Mouse (Mus musculus) heart, postnatal 36 days (tissue): ENCODE measurements at regions not wholly inside any gene's neighbourhood (a gene's known extent, or its start where the extent isn't known, plus 50 kb on each side); places are given as distances from the start of the nearest gene placed in this dataset.
"Not testable (repeated sequence)": the region's sequence is repeated elsewhere in the genome, so short reads cannot be mapped to it uniquely, and the experiment has no call there.

ENCODE experiments used
- DNase-seq, 2 experiments: peaks; one replicate each; pipeline ENCODE4 v3.0.0; 2021 to 2022
- intact Hi-C: fragments of 180-260 bp; cut with DNase I; formaldehyde crosslinking; loops from one replicate; pipeline ENCODE4 v1.15.1; 2025

DNA sequence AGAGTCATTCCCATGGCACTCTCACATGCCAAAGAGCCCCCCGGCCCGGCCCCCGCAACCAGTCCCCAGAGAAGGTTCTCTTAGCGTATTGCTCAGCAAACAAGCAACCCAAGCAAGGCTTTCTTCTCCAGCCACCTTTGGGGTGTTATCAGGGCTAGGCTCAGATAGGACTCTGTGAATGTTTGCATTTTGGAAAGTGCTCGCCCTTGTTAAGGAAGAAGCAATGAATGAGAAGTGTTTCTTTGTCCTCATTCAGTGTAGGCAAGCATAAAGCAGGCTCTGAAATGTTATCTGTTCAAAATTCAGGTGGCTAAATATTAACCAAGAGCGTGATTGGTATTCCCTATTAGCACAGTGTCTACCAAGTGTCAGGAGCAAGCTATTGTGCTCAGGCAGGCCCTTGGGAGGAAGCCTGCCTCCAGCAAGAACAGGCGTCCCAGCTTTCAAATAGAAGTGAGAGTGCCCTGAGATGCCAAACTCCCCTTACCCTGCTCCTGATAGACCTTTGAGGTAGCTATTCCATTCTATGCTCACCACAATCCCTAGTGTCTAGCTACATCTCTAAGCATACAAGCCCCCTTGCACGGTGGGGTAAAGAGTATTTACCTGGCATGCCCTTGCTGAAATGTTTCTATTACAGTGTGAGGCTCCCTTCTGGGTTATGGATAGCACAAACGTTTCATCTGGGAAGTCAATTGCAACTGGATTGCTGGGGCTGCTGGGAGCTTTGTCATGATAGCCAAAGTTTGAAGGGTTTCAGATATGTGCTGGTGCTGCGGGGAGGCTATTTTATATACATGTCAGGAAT lies 191.7 kb downstream of the Fam43a start:
- no peak for DNase-seq
- intact Hi-C loops, result loop anchor here (2.0 to 10.0 kb wide), 3 partner anchors 186 to 274 kb away; partner anchors contain the start of gene Fam43a

- DNase-seq, result peak in 1 of 2 experiments; percentile 34
- intact Hi-C loops, result loop anchor here (2.0 to 10.0 kb wide), 3 partner anchors 78 to 272 kb away; no protein-coding TSS in a partner anchor
Observed at GRCm38 (mm10) chr16:30792738-30793377, 193.3 kb downstream of the Fam43a start.

DNA sequence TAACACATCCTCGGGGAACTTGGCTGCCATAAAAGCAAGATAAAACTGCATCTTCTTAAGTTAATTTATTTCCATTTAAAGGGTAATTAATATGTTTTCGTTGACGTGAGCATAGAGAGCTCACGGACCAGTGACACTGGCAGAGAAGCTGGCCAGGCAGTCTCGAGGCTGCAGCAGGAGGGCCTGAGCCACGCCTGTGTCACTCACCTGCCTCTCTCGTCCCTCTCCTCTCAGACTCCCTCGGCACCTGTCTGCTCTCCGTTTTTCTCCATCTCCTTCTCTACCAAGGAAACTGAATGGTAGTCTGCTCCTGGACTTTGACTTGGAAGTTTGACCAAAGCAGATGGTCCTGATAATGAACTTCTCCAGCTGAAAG lies 193.8 kb downstream of the Fam43a start:
- intact Hi-C loops, result loop anchor here (2.0 to 10.0 kb wide), 3 partner anchors 77 to 271 kb away; no protein-coding TSS in a partner anchor
- DNase-seq, result no peak

DNA sequence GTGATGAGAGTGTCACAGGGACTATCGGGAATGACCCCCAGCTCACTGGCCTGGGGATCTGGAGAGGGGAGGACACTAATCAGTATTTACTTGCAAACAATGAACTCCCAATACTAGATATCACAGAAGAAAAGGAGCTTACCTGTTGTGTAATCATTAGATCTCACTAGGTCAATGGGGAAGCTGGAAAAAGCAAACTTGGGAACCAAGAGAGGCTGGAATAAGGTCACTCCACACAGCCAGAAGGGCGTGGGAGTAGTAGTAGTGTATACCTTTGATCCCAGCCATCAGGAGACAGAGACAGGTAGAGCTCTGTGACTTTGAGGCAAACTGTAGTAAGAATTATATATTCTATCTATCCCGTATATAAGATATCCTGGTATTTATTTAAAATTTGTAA lies 194.3 kb downstream of the Fam43a start:
- DNase-seq, result no peak
- intact Hi-C loops, result loop anchor here (2.0 to 10.0 kb wide), 4 partner anchors 53 to 271 kb away; no protein-coding TSS in a partner anchor

- peak in 1 of 2 experiments; percentile 39 for DNase-seq
- intact Hi-C loops, result loop anchor here (1.0 to 10.0 kb wide), 3 partner anchors 24 to 269 kb away; no protein-coding TSS in a partner anchor
Observed at GRCm38 (mm10) chr16:30795501-30795904, 196.0 kb downstream of the Fam43a start.

DNA sequence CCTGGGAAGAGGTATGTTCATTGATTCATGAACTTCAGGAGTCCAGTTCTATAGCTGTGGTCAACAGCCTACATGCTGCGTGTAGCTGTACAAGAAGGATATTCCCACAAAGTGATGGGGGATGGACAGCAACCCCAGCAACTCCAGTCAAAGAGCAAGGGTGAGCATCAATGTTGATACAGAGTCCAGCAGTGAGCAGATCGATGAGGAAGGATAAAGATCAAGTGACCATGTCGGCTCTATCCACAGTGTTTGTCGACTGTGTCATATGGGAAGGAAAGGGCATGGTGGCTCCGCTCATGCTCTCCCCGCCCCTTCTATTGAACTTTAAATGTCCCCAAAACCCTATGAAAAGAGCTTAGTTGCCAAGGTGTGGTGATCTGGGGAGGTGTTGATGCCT lies 196.6 kb downstream of the Fam43a start:
- DNase-seq, result no peak
- intact Hi-C loops, result loop anchor here (10.0 kb wide), 1 partner anchor 269 kb away; no protein-coding TSS in a partner anchor

GRCm38 (mm10) chr16:30797006-30797405 lies 197.5 kb downstream of the Fam43a start:
- intact Hi-C loops, result loop anchor here (10.0 kb wide), 1 partner anchor 268 kb away; no protein-coding TSS in a partner anchor
- no peak for DNase-seq

DNA sequence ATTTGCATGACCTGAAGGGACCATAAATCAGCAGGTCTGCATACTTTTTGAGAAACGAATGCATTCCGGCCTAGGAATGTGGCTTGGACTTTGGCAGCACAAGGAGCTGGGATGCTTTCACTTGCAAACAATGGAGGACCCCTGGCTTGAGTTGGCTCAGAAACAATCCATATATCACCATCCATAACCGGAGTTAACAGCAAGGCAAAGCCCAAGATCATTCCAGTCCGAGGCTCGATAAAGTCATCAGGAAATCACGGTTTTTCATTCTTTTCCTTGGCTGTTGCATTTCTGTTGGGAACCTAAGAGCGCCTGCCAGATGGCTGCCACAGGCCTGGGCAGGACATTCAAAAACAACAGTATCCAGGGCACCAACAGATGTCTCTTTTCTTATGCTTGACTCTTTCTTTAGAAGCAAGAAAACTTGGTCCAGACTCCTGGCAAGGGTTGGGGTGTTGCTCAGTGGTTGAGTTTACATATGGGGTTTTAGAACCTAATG lies 198.5 kb downstream of the Fam43a start:
- intact Hi-C loops, result loop anchor here (10.0 kb wide), 1 partner anchor 267 kb away; no protein-coding TSS in a partner anchor
- no peak for DNase-seq

GRCm38 (mm10) chr16:30798536-30798935 lies 199.0 kb downstream of the Fam43a start:
- intact Hi-C loops, result loop anchor here (10.0 kb wide), 1 partner anchor 266 kb away; no protein-coding TSS in a partner anchor
- no peak for DNase-seq

DNA sequence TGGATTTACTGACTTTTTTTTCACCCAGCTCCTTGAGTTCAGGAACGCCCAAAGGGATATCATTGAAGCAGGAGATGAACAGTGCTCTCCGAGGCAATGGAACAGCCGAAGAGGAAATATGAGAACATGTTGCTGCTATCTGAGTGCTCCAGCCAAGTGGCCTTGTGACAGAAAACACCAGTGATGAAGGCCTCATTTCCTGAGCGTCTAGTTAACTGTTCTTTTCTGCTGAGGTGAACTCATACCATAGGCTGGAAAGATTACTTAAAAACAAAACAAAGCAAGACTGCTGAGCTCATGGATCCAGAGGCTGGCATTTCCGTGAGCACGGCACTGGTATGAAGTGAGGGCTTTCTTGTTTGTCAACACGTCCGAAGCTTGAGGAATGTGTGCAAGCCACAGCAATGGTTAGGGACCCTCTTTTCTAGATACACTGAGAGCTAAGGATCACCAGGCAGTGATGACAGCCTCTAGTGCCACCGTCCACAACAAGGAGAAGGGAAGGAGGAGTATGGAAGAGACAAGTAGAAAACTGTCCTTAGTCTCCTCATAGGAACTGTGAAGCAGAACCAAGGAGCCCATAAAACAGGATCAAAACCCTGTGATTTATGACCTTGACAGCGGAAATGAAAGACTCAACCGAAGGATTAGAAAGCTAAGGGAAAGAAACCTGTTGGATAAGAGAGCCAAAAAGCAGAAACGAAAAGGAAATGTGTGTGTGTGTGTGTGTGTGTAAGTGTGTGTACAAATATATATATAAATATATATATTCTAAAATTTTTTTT lies 200.4 kb downstream of the Fam43a start:
- intact Hi-C loops, result loop anchor here (10.0 kb wide), 1 partner anchor 265 kb away; no protein-coding TSS in a partner anchor
- no peak for DNase-seq

DNA sequence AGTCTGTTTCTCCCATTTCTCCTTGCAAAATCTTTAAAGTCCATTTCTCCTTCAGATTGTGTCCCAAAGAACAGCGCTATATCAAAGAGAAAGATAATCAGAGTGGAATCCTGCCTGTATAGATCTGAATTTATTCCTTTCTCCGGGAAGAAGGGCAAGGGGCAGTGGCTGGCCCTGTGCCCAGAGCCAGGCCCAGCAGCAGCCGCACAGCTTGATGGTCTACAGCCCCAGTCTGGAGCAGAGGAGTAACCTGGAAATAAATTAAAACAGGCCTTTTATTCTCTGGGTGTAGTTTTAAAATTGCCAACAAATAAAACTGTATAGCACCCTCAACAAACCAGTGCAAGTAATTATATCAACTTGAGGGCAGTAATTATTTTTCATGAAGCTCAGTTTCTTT lies 204.5 kb downstream of the Fam43a start:
- no peak for DNase-seq
- intact Hi-C loops, result no loop called here

DNA sequence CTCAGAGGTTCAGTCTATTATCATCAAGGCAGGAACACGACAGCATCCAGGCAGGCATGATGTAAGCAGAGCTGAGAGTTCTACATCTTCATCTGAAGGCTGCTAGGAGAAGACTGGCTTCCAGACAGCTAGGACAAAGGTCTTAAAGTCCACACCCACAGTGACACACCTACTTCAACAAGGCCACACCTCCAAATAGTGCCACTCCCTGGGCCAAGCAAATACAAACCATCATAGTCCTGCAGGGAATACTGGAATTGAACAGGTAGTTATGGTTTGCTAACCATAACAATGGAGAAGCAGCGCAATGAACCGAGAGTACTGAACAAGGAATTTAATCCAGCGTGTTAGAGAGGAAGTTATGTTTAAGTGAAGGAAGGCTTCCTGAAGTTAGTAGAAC lies 206.7 kb downstream of the Fam43a start:
- DNase-seq, intact Hi-C loops: not testable (repeated sequence)

GRCm38 (mm10) chr16:30818541-30819120 lies 219.1 kb downstream of the Fam43a start:
- no peak for DNase-seq
- intact Hi-C loops, result loop anchor here (1.0 kb wide), 1 partner anchor 23 kb away; no protein-coding TSS in a partner anchor

DNA sequence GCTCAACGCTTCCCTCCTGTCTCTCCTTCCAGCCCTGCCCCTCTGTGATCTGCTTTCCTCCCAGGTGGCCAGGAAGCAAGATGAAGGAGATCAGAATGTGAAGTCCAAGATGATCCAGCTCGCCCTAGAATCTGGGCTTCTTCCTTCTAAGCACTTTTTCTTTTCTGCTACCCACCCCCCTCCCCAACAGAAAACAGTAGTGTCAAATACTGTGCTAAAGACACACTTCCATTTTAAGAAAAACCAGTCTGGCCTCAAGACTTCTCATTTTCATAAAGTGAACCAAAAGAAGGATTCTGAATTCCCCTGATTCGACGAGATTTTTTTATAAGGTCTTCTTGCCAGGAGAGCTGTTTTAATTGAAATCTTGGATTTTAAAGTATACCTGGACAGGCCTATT lies 219.8 kb downstream of the Fam43a start:
- intact Hi-C loops, result loop anchor here (1.0 kb wide), 1 partner anchor 24 kb away; no protein-coding TSS in a partner anchor
- DNase-seq, result no peak

DNA sequence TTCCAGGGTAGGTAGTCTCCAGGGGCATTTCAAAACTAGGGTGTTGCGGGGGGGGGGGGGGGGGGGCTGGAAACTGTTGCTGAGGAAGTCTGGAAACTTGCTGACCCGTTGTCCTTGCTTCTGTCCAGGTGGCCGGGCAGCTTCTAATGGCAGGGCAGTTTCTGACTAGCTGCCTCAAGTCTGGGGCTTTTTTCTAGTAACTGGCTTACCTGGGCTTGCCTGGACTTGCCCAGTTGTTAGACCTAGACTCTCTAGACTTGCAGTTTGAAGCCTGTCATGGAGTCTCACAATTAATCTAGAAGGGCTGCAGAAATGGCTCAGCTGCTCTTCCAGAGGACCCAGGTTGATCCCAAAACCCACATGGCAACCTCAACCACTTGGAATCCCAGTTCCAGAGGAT lies 220.7 kb downstream of the Fam43a start:
- no peak for DNase-seq
- intact Hi-C loops, result loop anchor here (2.0 to 5.0 kb wide), 2 partner anchors 83 to 122 kb away; no protein-coding TSS in a partner anchor

DNA sequence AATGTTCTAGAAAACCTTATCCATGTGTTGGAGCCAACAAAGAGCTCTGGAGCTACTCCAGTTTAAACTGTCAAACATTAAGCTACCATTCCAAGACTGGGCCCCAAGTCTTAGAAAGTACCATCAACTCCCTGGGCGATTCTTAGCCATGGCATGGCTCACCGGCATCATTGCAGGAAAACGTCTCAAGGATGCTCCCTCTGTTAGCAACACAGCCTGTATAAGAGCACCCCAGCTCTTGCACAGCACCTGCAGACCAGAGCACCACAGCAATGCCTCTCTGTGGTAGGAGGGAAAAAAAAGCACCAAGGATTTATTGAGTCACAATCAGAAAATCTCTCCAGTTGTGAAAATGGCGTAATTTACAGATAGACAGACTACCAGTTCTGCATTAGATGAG lies 221.2 kb downstream of the Fam43a start:
- DNase-seq, result no peak
- intact Hi-C loops, result loop anchor here (2.0 to 5.0 kb wide), 2 partner anchors 84 to 122 kb away; no protein-coding TSS in a partner anchor

GRCm38 (mm10) chr16:30821191-30821910 lies 221.8 kb downstream of the Fam43a start:
- peak; percentile 76 to 84 for DNase-seq
- intact Hi-C loops, result loop anchor here (2.0 to 5.0 kb wide), 2 partner anchors 85 to 121 kb away; no protein-coding TSS in a partner anchor

GRCm38 (mm10) chr16:30821911-30822578 lies 222.5 kb downstream of the Fam43a start:
- intact Hi-C loops, result loop anchor here (2.0 to 5.0 kb wide), 3 partner anchors 85 to 221 kb away; no protein-coding TSS in a partner anchor
- no peak for DNase-seq
